ENCODE assay signal across 8 mouse cellular contexts in the genomic region with DNA sequence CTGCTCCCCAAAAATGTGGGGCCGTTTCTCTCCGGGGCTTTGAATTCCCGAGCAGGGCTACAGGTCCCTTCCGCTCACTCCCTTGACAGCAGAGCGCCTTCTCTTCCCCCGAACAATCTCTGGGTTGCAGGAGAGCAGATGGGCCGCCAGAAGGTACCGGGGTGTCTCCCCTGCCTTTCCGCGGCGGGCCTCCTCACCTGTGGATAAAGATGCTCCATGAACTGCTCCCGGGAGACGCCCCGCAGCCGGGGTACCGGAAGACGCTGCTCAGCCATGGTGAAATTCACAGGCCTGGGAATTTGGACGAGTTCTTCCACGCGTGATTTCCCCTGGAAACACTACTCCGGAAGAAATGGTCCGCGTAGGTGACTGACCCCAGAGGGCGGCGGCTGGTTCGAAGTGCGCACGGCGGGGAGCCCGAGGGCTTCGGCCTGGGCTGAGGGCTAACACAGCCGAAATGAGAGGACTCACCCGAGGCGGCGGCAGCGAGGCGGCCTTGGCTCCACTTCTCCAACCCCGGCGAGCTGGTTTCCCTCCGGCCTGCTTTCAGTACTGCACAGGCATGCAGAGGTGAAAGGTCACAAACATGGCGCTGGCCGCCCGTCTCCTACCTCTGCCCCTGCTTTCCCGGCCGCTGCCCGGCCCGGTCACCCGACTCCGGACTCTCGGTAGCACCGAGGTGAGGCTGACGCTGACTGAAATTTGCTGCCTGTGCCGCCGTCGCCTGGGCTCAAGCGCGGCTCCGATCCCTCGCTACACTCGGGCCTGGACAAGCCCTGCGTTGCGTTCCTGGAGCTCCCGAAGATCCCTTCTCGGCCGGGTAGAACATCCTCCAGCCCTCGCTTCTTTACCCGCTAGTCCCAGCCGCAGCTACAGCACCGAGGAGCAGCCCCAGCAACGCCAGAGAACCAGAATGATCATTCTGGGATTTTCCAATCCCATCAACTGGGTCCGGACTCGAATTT. TPM values are rescaled to one million over a fixed set of nuclear protein-coding genes. Genes with fewer than 3 reads are reported as not detected.
DNase-seq lines count a peak whose midpoint lies in the region; ATAC-seq lines count a peak whose summit lies in the region.

A gene (plus strand): TSS at position 142 of the 965 bp plus-strand sequence.
A gene (minus strand): TSS at position 915 of the 965 bp plus-strand sequence.

- H3K27me3 ChIP-seq in hindbrain, embryonic 11.5 days (ENCODE audit: control insufficient read depth, insufficient read depth, low read length), result no peaks in the 10 kb centered on the region

- no peaks in the 10 kb centered on the region; the same call in 1 of the 2 replicates for H3K4me1 ChIP-seq in hindbrain, embryonic 11.5 days (replicated peaks; ENCODE audit: control insufficient read depth, insufficient read depth, low read length)

- H3K9ac ChIP-seq in hindbrain, embryonic 11.5 days (ENCODE audit: low read depth, low read length), result peak within 1 kb of the TSS; percentile 81

- H3K4me2 ChIP-seq in hindbrain, embryonic 11.5 days (replicated peaks; ENCODE audit: low read depth, low read length), result peak within 1 kb of the TSS; percentile 54

- no peaks in the 10 kb centered on the region for H3K9me3 ChIP-seq in hindbrain, embryonic 11.5 days (ENCODE audit: control insufficient read depth, low read length)

- peak; percentile 91 for DNase-seq in Muller cell, postnatal 12 days (ENCODE audit: inconsistent ontology term)
- DNase-seq in cerebellum, adult 9-10 months, result peak; percentile 84
- peak in 1 of 2 experiments; percentile 86 for DNase-seq in frontal cortex, adult 2 months (ENCODE audit: extremely low spot score in 1 of 2, low spot score in 1 of 2)
- DNase-seq in hindbrain, embryonic 11.5 days (ENCODE audit: low spot score), result peak; percentile 83
- DNase-seq in layer of hippocampus, postnatal 14 days (ENCODE audit: low spot score in 2 of 2), result peak; percentile 86 to 92
- peak; percentile 86 for DNase-seq in lung, postnatal 10 days
- peak; percentile 79 for DNase-seq in ovary, postnatal 14 days (ENCODE audit: low spot score)
- DNase-seq in thymus, postnatal 10 days (ENCODE audit: low spot score in 2 of 2), result peak; percentile 61 to 74

- peak within 1 kb of the TSS; percentile 61 for H3K4me3 ChIP-seq in hindbrain, embryonic 11.5 days (ENCODE audit: low read depth, low read length)

- peak within 1 kb of the TSS; percentile 87 for H3K27ac ChIP-seq in hindbrain, embryonic 11.5 days (ENCODE audit: low read depth, low read length)

- peak; percentile 91 for ATAC-seq in hindbrain, embryonic 11.5 days (ENCODE audit: low FRiP score)

- H3K36me3 ChIP-seq in hindbrain, embryonic 11.5 days (ENCODE audit: control insufficient read depth, insufficient read depth, low read length), result no peaks in the 10 kb centered on the region

- under 1% methylated on average over 72 of the region's 72 CpGs for WGBS in hindbrain, embryonic 11.5 days

RNA-seq across cellular contexts. Expression of the first gene that starts in this region (rescaled TPM):
- polyA plus RNA-seq in frontal cortex, adult 2 months (2012; rRNA removed), result 11.0 and 11.1 TPM in 2 replicates
- polyA plus RNA-seq in hindbrain, embryonic 11.5 days (2014; fragmentation: Nextera tagmentation; extraction: Ambion mirVana), result 19.1 and 19.5 TPM in 2 replicates
- total RNA-seq in layer of hippocampus, postnatal 14 days (2021), result 10 to 100 TPM; 10.0 to 10.9 TPM

RNA-seq across cellular contexts. Expression of the second gene that starts in this region (rescaled TPM):
- 27.1 and 27.4 TPM in 2 replicates for polyA plus RNA-seq in frontal cortex, adult 2 months (2012; rRNA removed)
- 26.4 and 27.9 TPM in 2 replicates for polyA plus RNA-seq in hindbrain, embryonic 11.5 days (2014; fragmentation: Nextera tagmentation; extraction: Ambion mirVana)
- total RNA-seq in layer of hippocampus, postnatal 14 days (2021), result 10 to 100 TPM; 17.3 to 19.3 TPM
